ENCODE assay signal across 17 mouse cellular contexts in the genomic region with DNA sequence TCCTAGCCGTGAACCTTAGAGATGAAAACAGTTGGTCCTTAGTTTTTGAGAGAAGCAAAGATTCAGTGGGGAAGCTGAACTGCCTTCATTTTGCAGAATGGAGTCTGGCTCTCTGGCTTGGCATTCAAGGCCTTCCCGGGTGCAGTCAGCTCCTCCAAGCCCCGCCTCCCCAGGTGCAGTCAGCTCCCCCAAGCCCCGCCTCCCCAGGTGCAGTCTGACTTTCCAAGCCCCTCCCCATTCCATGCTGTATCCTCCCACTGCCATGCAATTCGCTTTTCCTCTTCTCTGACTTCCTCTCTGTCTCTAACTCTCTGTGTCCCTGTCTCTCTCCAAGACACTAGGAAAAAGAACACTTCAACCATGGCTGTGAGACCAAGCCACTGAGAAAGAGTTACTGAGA. TPM values are rescaled to one million over a fixed set of nuclear protein-coding genes. Genes with fewer than 3 reads are reported as not detected.
A peak's percentile ranks its signal among the peaks of the same experiment; 100 is the strongest.
DNase-seq lines count a peak whose midpoint lies in the region; ATAC-seq and TF ChIP-seq lines count a peak whose summit lies in the region.
"Had no signal": no experiment of that assay in that cellular context is flagged by ENCODE, and none has a peak within 500 bp of the region (broad histone marks: within the 10 kb centered on the region; RNA-seq: fewer than 3 reads in every experiment).

No protein-coding gene starts in this region.

- ATAC-seq in forebrain, embryonic 12.5 days (ENCODE audit: low FRiP score), result no peak
- no peak for ATAC-seq in forebrain, embryonic 15.5 days (replicated peaks)
- peak; percentile 27; the same call in 1 of the 2 replicates for ATAC-seq in intestine, embryonic 14.5 days (replicated peaks; ENCODE audit: low FRiP score, low TSS enrichment, low read depth)

- no peak for TF ChIP-seq POLR2A in cerebellum, adult 2 months (IDR thresholded peaks at IDR 0.05; ENCODE audit: borderline replicate concordance, insufficient read depth, low read length)

- peaks cover 22% of the 10 kb centered on the region for H3K27me3 ChIP-seq in forebrain, embryonic 12.5 days
- H3K27me3 ChIP-seq in forebrain, embryonic 15.5 days, result no peaks in the 10 kb centered on the region; the same call in 1 of the 2 replicates
- peaks cover 15% of the 10 kb centered on the region for H3K27me3 ChIP-seq in intestine, embryonic 14.5 days (replicated peaks; ENCODE audit: control insufficient read depth, insufficient read depth, low read length)
- no peaks in the 10 kb centered on the region; the same call in 1 of the 2 replicates for H3K27me3 ChIP-seq in cerebellum, adult 2 months (ENCODE audit: control insufficient read depth, insufficient read depth, low read length)

- H3K27ac ChIP-seq in forebrain, embryonic 12.5 days, result peak overlapping the region; percentile 63
- no peak overlapping the region for H3K27ac ChIP-seq in forebrain, embryonic 15.5 days (replicated peaks)
- no peak overlapping the region for H3K27ac ChIP-seq in intestine, embryonic 14.5 days (ENCODE audit: low read depth)
- no peak overlapping the region for H3K27ac ChIP-seq in cerebellum, adult 2 months (ENCODE audit: insufficient read depth, low read length)
- H3K27ac ChIP-seq: embryonic facial prominence, embryonic 13.5 days; heart, embryonic 13.5 days; limb, embryonic 13.5 days; liver, embryonic 14.5 days had no signal

- peaks cover 16% of the 10 kb centered on the region for H3K4me1 ChIP-seq in forebrain, embryonic 12.5 days
- H3K4me1 ChIP-seq in forebrain, embryonic 15.5 days, result no peaks in the 10 kb centered on the region
- no peaks in the 10 kb centered on the region for H3K4me1 ChIP-seq in intestine, embryonic 14.5 days (replicated peaks; ENCODE audit: control insufficient read depth, insufficient read depth, low read length)
- H3K4me1 ChIP-seq in cerebellum, adult 2 months (ENCODE audit: control insufficient read depth, insufficient read depth, low read length), result no peaks in the 10 kb centered on the region
- H3K4me1 ChIP-seq: heart, embryonic 13.5 days had no signal

- TF ChIP-seq CTCF in cerebellum, adult 2 months (IDR thresholded peaks at IDR 0.05; ENCODE audit: borderline replicate concordance, insufficient read depth, low read depth, low read length), result no peak

- no peaks in the 10 kb centered on the region for H3K36me3 ChIP-seq in forebrain, embryonic 12.5 days (replicated peaks)
- H3K36me3 ChIP-seq in forebrain, embryonic 15.5 days, result no peaks in the 10 kb centered on the region
- H3K36me3 ChIP-seq in intestine, embryonic 14.5 days (ENCODE audit: control insufficient read depth, insufficient read depth, low read length), result no peaks in the 10 kb centered on the region
- H3K36me3 ChIP-seq: embryonic facial prominence, embryonic 13.5 days; heart, embryonic 13.5 days; limb, embryonic 13.5 days had no signal

- DNase-seq in intestine, embryonic 14.5 days (ENCODE audit: low spot score), result no peak
- peak; percentile 58 to 73 for DNase-seq in kidney, postnatal 25 days
- DNase-seq in lung, postnatal 14 days, result peak; percentile 50
- no peak for DNase-seq in right cerebral cortex, postnatal 4 days
- no peak for DNase-seq in thymus, postnatal 0 days (ENCODE audit: low spot score)
- DNase-seq in cerebellum, adult 2 months, result no peak
- DNase-seq: adrenal gland, adult 2 months; cerebellum, adult 18-20 months; heart, postnatal 4 days; midbrain, embryonic 14.5 days had no signal

- H3K9ac ChIP-seq in forebrain, embryonic 12.5 days, result no peak overlapping the region
- no peak overlapping the region for H3K9ac ChIP-seq in forebrain, embryonic 15.5 days (replicated peaks)
- H3K9ac ChIP-seq in intestine, embryonic 14.5 days (ENCODE audit: low read length), result no peak overlapping the region
- H3K9ac ChIP-seq: embryonic facial prominence, embryonic 13.5 days; heart, embryonic 13.5 days; limb, embryonic 13.5 days; liver, embryonic 14.5 days had no signal

- no peak overlapping the region for H3K4me2 ChIP-seq in forebrain, embryonic 12.5 days
- H3K4me2 ChIP-seq in forebrain, embryonic 15.5 days (replicated peaks), result no peak overlapping the region
- H3K4me2 ChIP-seq in intestine, embryonic 14.5 days (ENCODE audit: low read length), result no peak overlapping the region
- H3K4me2 ChIP-seq: embryonic facial prominence, embryonic 13.5 days; heart, embryonic 13.5 days; limb, embryonic 13.5 days had no signal

- 34% methylated on average over 5 of the region's 5 CpGs for WGBS in forebrain, embryonic 12.5 days
- WGBS in forebrain, embryonic 15.5 days, result 35% methylated on average over 5 of the region's 5 CpGs
- 26% methylated on average over 5 of the region's 5 CpGs for WGBS in intestine, embryonic 14.5 days
- WGBS in cerebellum, adult 2 months, result 50% methylated on average over 5 of the region's 5 CpGs

- H3K4me3 ChIP-seq in forebrain, embryonic 12.5 days (replicated peaks), result no peak overlapping the region
- no peak overlapping the region for H3K4me3 ChIP-seq in forebrain, embryonic 15.5 days
- H3K4me3 ChIP-seq in intestine, embryonic 14.5 days (ENCODE audit: low read depth, low read length), result no peak overlapping the region
- no peak overlapping the region for H3K4me3 ChIP-seq in cerebellum, adult 2 months (replicated peaks; ENCODE audit: insufficient read depth, low read depth, low read length)
- H3K4me3 ChIP-seq: embryonic facial prominence, embryonic 13.5 days; heart, embryonic 13.5 days; limb, embryonic 13.5 days; myocyte had no signal

- no peaks in the 10 kb centered on the region for H3K9me3 ChIP-seq in forebrain, embryonic 12.5 days
- no peaks in the 10 kb centered on the region for H3K9me3 ChIP-seq in forebrain, embryonic 15.5 days
- H3K9me3 ChIP-seq in intestine, embryonic 14.5 days (ENCODE audit: control insufficient read depth, low read length), result no peaks in the 10 kb centered on the region
- H3K9me3 ChIP-seq: embryonic facial prominence, embryonic 13.5 days; heart, embryonic 13.5 days; limb, embryonic 13.5 days had no signal

RNA-seq across cellular contexts. Expression of gene Rspo1, which starts 8.0 kb away (rescaled TPM):
- 20.3 and 26.2 TPM in 2 replicates for polyA plus RNA-seq in forebrain, embryonic 12.5 days (2016; fragmentation: Nextera tagmentation; extraction: Ambion mirVana)
- 2.7 and 4.5 TPM in 2 replicates for polyA plus RNA-seq in forebrain, embryonic 15.5 days (2015; fragmentation: Nextera tagmentation; extraction: Ambion mirVana)
- 13.9 and 14.6 TPM in 2 replicates for polyA plus RNA-seq in intestine, embryonic 14.5 days (2014; fragmentation: Nextera tagmentation; extraction: Ambion mirVana)
- polyA plus RNA-seq in thymus, postnatal 0 days (2015; fragmentation: Nextera tagmentation; extraction: Ambion mirVana), result 0.12 and 0.13 TPM in 2 replicates
- polyA plus RNA-seq in cerebellum, adult 2 months (2012; rRNA removed), result 0.72 and 0.93 TPM in 2 replicates

RNA-seq across cellular contexts. Expression of gene Gnl2, which starts 38.2 kb away (rescaled TPM):
- polyA plus RNA-seq in forebrain, embryonic 12.5 days (2016; fragmentation: Nextera tagmentation; extraction: Ambion mirVana), result 97.1 and 103 TPM in 2 replicates
- 93.6 and 95.8 TPM in 2 replicates for polyA plus RNA-seq in forebrain, embryonic 15.5 days (2015; fragmentation: Nextera tagmentation; extraction: Ambion mirVana)
- 76.2 and 96.4 TPM in 2 replicates for polyA plus RNA-seq in intestine, embryonic 14.5 days (2014; fragmentation: Nextera tagmentation; extraction: Ambion mirVana)
- 62.6 and 66.4 TPM in 2 replicates for polyA plus RNA-seq in thymus, postnatal 0 days (2015; fragmentation: Nextera tagmentation; extraction: Ambion mirVana)
- 84.6 and 85.4 TPM in 2 replicates for polyA plus RNA-seq in cerebellum, adult 2 months (2012; rRNA removed)

RNA-seq across cellular contexts. Expression of gene Cdca8, which starts 39.1 kb away (rescaled TPM):
- polyA plus RNA-seq in forebrain, embryonic 12.5 days (2016; fragmentation: Nextera tagmentation; extraction: Ambion mirVana), result 243 and 257 TPM in 2 replicates
- 81.4 and 87.0 TPM in 2 replicates for polyA plus RNA-seq in forebrain, embryonic 15.5 days (2015; fragmentation: Nextera tagmentation; extraction: Ambion mirVana)
- polyA plus RNA-seq in intestine, embryonic 14.5 days (2014; fragmentation: Nextera tagmentation; extraction: Ambion mirVana), result 138 TPM in 2 replicates
- 116 and 154 TPM in 2 replicates for polyA plus RNA-seq in thymus, postnatal 0 days (2015; fragmentation: Nextera tagmentation; extraction: Ambion mirVana)
- polyA plus RNA-seq in cerebellum, adult 2 months (2012; rRNA removed), result 1.2 TPM in 2 replicates

RNA-seq across cellular contexts. Expression of gene 9930104L06Rik, which starts 41.4 kb away (rescaled TPM):
- 16.7 and 18.9 TPM in 2 replicates for polyA plus RNA-seq in forebrain, embryonic 12.5 days (2016; fragmentation: Nextera tagmentation; extraction: Ambion mirVana)
- polyA plus RNA-seq in forebrain, embryonic 15.5 days (2015; fragmentation: Nextera tagmentation; extraction: Ambion mirVana), result 16.2 and 20.0 TPM in 2 replicates
- 4.4 and 4.8 TPM in 2 replicates for polyA plus RNA-seq in intestine, embryonic 14.5 days (2014; fragmentation: Nextera tagmentation; extraction: Ambion mirVana)
- polyA plus RNA-seq in thymus, postnatal 0 days (2015; fragmentation: Nextera tagmentation; extraction: Ambion mirVana), result 9.0 and 10.6 TPM in 2 replicates
- polyA plus RNA-seq in cerebellum, adult 2 months (2012; rRNA removed), result 24.0 TPM in 2 replicates

Comparison
In these comparisons a context has a peak if more than half of its experiments do, and no peak if none do; other contexts are left out.
1. DNase-seq: peak in kidney, postnatal 25 days (2 of 2) and lung, postnatal 14 days (single experiment); none in intestine, embryonic 14.5 days (single experiment), right cerebral cortex, postnatal 4 days (single experiment), thymus, postnatal 0 days (single experiment) and cerebellum, adult 2 months (0 of 2).
2. RNA of gene Cdca8, which starts 39.1 kb away (polyA plus RNA-seq): 243 to 257 TPM in forebrain, embryonic 12.5 days, 116 to 154 TPM in thymus, postnatal 0 days, 138 TPM in intestine, embryonic 14.5 days and 81.4 to 87.0 TPM in forebrain, embryonic 15.5 days; 1.2 TPM in cerebellum, adult 2 months; every median in the first group is over 10 times any median in the second.